Mouse (Mus musculus) brown adipose tissue, adult 24 weeks (tissue): ENCODE results near the gene Frmpd2. TPM values are rescaled to one million over a fixed set of nuclear protein-coding genes. Genes with fewer than 3 reads are reported as not detected.
A peak's percentile ranks its signal among the peaks of the same experiment; 100 is the strongest.
"Not testable (repeated sequence)": the region's sequence is repeated elsewhere in the genome, so short reads cannot be mapped to it uniquely, and the experiment has no call there.

ENCODE experiments used
- H3K27ac ChIP-seq: fragments of 200-500 bp; replicated peaks from 2 replicates; pipeline ENCODE4 v1.5.1; 2012; ENCODE audit warnings: low read depth, mild to moderate bottlenecking, low read length
- H3K4me1 ChIP-seq: fragments of 200-500 bp; 2 replicates; pipeline ENCODE4 v1.6.1; 2012; ENCODE audit warnings: low read length, mixed read lengths; ENCODE audit not compliant: control insufficient read depth, insufficient read depth, insufficient read length
- H3K4me3 ChIP-seq: fragments of 200-500 bp; 2 replicates; pipeline ENCODE4 v1.5.1; 2012; ENCODE audit warnings: low read depth, mild to moderate bottlenecking, low read length, moderate library complexity; ENCODE audit not compliant: insufficient read depth
- polyA plus RNA-seq: library from polyadenylated mRNA; stranded (reverse); fragments of >200 nt; gene quantifications from 2 replicates; pipeline ENCODE4 v1.2.4, GENCODE M21; 2012; ENCODE audit not compliant: missing spikeins, insufficient read depth, insufficient read length

Gene Frmpd2
- not detected in 2 replicates for polyA plus RNA-seq

DNA sequence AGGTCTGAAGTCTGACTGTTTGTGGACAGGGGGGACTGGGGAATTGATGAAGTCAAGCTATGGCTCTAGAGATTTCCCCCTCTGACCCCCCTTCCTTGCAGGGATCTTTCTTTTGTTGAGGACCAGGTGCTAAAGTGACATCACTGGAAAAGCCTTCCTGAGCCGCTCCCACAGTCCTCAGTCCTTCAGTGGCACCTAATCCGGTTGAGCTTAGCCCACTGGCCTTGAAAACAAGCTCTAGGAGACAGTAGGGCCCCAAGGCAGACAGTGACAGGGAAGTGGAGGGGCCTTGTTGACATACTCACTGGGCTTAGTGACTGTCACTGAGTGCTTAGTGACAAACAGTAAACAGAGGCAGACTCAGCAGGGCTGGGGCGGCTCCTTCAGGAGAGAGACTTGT is at the start of gene Frmpd2:
TSS of gene Frmpd2 (plus strand) at position 366 of the 400 bp plus-strand sequence.
- Histone ChIP-seq H3K4me1 (no peaks in the 10 kb centered on the region), H3K4me3 (no peak within 1 kb of the TSS), H3K27ac (no peak within 1 kb of the TSS)

DNA sequence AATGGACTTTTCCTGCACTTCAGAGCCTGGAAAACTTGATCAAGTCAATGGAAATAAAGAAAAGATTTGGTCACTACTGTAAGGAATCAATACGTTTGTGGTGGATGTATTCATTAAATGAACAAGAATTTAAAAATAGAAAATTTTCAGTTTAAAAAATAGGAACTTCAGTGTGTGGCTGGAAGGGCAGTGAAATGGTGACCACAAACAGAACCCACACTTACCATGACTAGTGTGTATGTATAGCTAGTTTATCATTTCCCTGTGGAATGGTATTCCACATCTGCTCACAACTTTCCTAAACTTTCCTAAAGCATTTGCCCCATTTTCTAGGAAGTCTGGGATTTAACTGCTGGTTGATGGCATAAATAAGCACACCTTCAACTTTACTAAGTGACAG is 48.5 kb upstream of the Frmpd2 start:
- H3K4me3 ChIP-seq = no peak overlapping the region
- peaks cover 6% of the 10 kb centered on the region; the same call in 1 of the 2 replicates for H3K4me1 ChIP-seq

DNA sequence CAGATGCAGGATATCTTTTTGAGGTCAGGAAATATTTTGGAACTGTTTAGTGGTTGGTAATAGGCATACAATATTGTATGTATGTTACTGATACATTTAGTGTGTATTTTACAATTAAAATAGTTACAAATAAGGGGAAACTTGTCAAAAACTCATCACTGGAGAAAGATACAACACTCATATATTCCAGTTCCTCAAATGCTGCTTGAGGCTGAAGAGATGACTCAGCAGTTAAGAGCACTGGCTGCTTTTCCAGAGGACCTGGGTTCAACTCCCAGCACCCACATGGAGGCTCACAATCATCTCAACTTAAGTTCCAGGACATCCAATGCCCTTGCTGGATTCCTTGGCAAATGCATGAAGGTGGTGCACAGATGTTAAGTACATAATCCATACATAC is 47.4 kb upstream of the Frmpd2 start:
- no peak overlapping the region for H3K27ac ChIP-seq
- H3K4me3 ChIP-seq = no peak overlapping the region
- H3K4me1 ChIP-seq = peaks cover 6% of the 10 kb centered on the region; the same call in 1 of the 2 replicates

More for the DNA sequence above, 48.5 kb upstream of the Frmpd2 start:
- no peak overlapping the region for H3K27ac ChIP-seq

DNA sequence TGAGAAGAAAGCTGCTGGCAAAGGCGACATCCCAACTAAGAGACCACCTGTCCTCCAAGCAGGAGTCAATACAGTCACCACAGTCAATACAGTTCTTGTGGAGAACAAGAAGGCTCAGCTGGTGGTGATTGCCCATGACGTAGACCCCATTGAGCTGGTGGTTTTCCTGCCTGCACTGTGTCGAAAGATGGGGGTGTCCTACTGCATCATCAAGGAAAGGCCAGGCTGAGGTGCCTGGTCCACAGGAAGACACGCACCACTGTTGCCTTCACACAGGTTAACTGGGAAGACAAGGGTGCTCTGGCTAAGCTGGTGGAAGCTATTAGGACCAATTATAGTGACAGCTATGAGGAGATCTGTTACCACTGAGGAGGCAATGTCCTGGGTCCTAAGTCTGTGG is 39.0 kb upstream of the Frmpd2 start:
- H3K27ac ChIP-seq, H3K4me1 ChIP-seq, H3K4me3 ChIP-seq: not testable (repeated sequence)

DNA sequence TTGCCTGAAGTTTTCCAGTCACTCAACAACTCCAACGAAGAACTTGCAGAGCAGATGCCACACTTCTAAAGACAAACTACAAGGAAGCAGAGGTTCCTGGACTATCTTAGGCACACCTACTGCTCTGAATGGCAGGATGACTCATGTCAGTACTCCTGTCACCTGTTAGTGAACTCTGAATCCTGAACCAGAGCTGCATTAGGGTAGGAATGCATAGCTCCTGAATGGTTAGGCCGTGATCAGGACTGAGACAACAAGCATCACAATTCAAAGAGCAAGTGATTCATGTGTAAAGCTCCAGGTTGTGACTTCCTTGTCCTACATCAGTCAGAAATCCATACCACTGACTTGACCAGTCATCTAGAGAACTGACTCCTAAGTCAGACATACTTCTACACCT is 27.7 kb upstream of the Frmpd2 start:
- Histone ChIP-seq H3K4me1 (peaks cover 10% of the 10 kb centered on the region), H3K27ac (no peak overlapping the region), H3K4me3 (no peak overlapping the region)

DNA sequence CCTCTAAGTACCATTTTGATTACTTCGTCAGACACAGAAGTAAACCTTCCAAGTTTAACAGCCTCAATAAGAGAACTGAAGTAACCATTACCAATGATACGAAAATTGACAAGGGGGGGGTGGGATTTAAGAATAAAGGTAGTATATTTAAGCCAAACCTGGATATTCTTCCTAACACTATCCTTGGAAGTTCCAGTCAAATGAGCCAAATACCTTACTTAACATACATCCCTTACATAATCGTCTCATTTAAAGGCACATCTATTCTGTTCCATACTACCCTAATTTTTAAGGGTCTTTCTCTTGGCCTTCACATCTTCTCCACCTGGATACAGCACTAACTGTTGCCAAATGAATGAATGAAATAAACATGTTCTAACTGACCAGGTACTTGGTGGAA is 25.5 kb upstream of the Frmpd2 start:
- no peak overlapping the region for H3K27ac ChIP-seq
- H3K4me3 ChIP-seq = peak overlapping the region; percentile 95
- peaks cover 7% of the 10 kb centered on the region for H3K4me1 ChIP-seq

DNA sequence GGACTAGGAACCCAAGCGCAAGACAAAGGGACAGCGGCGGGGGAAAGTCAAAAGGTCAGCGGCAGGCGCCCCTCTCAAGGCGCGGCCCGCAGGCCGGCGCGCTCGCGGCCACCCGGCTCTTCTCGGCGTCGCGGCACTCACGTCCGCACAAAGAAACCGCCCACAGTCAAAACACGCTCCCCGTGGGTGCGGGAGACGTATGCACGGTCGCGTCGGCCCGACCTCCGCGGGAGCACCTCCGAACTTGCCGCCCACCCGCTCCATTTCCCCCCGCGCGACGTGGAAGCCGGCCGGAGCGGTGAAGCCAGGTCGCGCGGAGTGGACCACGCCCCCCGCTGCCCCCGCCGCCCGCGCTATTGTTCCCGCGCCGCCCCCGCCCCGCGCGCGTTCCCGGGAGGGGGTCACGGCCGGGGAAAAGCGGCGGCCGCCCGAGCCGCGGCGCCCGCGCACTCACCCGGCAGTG is 24.9 kb upstream of the Frmpd2 start:
- Histone ChIP-seq H3K27ac (peak overlapping the region; percentile 23; the same call in 1 of the 2 replicates), H3K4me1 (peaks cover 6% of the 10 kb centered on the region), H3K4me3 (peak overlapping the region; percentile 95)

DNA sequence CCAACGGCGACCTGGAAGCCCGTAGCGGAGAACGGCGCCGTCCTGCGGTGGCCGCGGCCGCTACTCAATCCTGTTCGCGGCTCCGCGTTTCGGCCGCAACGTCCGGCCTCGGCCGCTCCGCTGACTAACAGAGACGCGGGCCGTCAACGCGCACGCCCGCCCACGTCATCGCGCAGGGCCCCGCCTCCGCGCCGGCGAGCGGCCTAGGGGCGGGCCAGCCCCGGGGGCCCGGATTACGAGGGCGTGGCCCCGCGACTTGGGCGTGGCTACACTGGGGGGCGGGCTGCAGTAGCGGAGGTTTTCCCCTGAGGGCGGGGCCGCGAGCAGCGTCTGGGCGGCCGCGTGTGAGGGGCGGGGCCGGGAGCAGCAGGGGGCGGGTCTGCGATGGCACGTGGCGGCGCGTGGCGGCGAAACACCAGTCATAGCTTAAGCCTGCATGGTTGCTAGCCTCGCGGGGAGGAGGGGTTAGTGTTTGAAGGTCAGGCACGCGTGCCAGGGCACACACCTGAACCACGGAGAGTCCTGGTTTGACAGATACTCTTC is 24.4 kb upstream of the Frmpd2 start, which contains the start of gene Mapk8:
TSS of gene Mapk8 (minus strand) at position 132 of the 543 bp plus-strand sequence.
- H3K4me1 ChIP-seq = peaks cover 4% of the 10 kb centered on the region; the same call in 1 of the 2 replicates
- peak within 1 kb of the TSS; percentile 23; the same call in 1 of the 2 replicates for H3K27ac ChIP-seq
- H3K4me3 ChIP-seq = peak within 1 kb of the TSS; percentile 95

DNA sequence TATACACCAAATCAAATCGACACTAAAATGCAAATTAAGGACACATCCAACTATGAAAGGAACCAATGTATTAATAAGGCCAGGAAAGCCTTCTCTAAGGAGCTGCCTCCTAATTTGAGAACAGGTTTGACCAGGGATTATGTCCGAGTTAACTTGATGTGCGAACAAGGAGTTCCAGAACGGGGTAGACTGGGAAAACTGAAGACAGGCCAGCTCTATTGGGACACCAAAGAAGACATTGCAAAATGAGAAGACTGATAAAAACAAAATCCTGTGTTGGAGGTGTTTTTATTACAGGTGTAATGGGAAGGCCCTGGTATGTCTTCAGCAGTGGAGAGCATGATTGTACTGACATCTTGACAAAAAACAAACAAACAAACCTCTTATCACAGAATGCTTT is 23.2 kb upstream of the Frmpd2 start:
- peaks cover 4% of the 10 kb centered on the region; the same call in 1 of the 2 replicates for H3K4me1 ChIP-seq
- no peak overlapping the region for H3K4me3 ChIP-seq
- no peak overlapping the region for H3K27ac ChIP-seq

DNA sequence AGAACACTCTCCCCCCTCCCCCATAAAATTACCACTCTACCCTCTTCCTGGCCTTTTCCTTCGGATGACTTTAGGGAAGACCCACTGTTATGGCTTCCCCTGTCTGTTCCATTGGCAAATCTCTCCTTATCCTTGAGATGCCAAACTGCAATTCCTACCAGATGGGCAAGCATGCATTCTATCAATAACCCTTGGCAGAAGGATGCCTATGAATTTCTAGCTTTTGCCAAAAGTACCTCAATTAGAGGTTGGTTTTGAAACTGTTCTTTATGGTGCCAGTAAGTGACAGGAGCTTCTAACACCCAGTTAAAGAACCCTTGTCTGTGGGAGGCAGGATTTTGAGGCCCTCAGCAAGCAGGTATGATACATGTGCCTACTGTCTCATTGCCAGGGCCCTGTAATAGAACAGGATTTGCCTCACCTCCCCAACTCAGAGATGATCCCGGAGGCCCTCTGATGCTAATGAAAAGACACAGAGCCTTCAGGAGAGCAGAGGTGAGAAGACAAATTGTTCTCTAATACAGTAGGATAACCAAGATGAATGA is 22.1 kb upstream of the Frmpd2 start:
- H3K27ac ChIP-seq = no peak overlapping the region
- H3K4me3 ChIP-seq = no peak overlapping the region
- H3K4me1 ChIP-seq = no peaks in the 10 kb centered on the region; the same call in 1 of the 2 replicates

DNA sequence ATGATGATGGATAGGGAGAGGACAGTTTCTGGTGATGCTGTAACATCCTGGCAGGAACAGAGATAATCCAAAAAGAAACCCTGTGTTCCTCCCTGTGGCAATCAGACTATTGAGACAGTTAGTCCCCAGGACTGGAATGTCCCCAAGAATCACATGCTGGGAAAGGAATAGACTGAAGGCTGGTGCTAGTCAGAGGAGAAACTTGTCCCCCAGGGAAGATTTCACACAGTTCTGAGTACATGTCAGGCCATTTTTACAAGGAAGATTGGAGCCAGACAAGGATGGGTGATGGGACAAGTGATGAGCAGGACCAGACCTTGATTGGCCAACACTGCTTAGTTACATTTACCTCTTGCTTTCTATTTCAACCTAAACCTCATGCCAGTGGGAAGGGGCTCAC is 21.2 kb upstream of the Frmpd2 start:
- Histone ChIP-seq H3K4me3 (no peak overlapping the region), H3K27ac (no peak overlapping the region), H3K4me1 (no peaks in the 10 kb centered on the region; the same call in 1 of the 2 replicates)

DNA sequence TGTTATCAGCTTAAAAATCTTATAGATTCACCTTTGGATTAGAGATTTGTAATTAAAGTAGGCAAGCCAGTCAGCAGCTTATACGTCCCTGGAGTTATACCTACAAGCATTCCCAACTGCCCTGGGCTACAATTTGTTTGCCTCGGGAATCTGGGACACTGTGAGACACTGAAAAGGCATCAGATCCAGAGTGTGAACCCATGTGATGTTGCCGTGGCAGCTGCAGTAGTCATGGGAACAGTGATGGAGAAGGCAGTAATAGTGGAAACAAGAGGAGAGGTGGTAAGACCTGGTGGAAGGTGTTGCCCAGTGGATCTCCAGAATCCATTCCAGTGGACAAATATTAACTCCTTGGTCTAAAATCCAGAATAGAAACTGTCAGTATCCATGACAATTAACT is 7.8 kb upstream of the Frmpd2 start:
- no peak overlapping the region for H3K4me3 ChIP-seq
- H3K4me1 ChIP-seq = no peaks in the 10 kb centered on the region
- no peak overlapping the region for H3K27ac ChIP-seq

DNA sequence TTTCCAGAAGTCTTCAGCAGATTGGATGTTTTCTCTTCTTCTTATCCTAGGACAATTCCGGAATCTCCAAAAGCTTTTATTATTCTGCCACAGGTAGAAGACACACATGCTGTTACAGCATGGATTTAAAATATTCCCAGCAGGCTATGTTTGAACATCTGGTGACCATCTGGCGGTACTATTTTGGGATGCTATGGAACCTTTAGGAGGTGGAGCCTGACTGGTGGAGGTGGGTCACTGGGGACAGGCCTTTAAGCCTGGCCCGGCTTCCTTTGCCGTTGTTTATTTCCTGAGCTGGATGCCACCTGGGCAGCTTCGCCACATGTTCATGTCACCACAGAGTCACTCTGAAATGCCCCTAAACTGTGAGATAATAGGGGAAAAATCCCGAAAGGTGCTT is 3.7 kb upstream of the Frmpd2 start:
- Histone ChIP-seq H3K27ac (no peak overlapping the region), H3K4me3 (no peak overlapping the region), H3K4me1 (no peaks in the 10 kb centered on the region)

DNA sequence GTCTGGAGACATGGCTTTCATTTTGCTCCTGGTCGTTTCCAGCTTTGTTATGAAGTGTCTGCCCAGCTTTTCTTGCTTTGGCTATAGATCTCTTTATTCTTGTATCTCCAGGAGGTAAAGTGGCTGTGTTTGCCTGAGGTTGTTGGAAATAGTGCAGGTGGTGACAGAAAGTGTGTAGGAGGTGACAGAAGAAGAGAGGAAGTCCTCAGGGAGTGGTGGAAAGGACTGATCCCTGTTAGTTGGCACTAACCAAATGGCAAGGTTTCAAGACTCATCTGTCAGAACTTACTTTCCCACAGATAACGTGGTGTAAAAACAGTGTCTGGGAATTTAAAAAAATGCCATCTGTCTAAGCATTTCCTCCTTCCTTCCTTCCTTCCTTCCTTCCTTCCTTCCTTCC is 3.0 kb downstream of the Frmpd2 start:
- H3K4me3 ChIP-seq = no peak overlapping the region
- no peak overlapping the region for H3K27ac ChIP-seq
- no peaks in the 10 kb centered on the region for H3K4me1 ChIP-seq

DNA sequence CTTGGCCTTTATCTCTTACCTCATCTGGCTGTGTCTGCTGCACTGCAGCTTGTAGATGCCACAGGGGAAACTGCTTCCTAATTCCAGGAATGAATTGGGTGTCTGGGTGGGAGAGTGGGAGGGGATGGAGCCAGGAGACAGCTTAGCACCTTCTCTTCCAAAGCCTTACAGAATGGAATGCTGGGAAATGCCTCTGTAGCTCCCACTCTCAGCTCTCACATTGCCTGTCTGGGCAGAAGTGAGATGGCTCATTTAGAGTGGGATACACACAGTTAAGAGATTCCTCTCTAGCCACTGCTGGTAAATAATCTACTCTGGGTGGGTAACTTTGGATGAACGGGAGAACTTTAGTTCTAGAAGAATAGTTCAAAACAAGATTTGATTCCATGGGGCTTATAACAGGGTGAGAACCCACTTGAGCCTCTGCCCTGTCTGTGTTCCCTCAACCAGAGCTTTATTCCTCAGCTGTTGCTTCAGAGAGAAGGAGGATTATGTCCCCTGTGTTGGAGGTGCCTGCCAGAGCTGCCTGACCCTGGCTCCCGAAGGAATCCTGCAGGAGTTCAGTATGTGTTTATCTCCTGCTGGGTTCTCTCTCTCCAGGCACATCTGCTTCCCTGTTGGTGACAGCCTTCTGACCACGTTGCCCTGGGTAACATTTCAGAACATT is 4.7 kb downstream of the Frmpd2 start:
- no peaks in the 10 kb centered on the region for H3K4me1 ChIP-seq
- H3K27ac ChIP-seq = no peak overlapping the region
- H3K4me3 ChIP-seq = no peak overlapping the region

DNA sequence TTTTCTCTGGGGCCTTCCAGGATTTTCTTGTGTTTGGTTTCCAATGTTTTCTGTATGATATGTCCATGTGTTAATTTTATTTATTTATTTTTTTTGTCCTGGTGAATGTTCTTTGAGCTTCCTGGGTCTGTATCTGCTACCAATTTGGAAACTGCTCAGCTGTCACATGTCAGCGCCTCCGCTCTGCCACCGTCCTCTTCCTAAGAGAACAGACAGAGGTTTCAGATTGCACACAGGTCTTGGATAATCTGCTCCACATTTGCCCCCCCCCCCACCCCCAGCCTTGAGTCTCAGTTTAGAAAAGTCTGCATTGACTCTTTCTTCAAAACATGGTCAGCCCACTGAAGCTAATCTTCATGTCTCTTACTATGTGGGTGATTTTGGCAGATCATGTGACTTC is 10.5 kb downstream of the Frmpd2 start:
- Histone ChIP-seq H3K27ac (no peak overlapping the region), H3K4me1 (no peaks in the 10 kb centered on the region), H3K4me3 (no peak overlapping the region)
